Mouse (Mus musculus): ENCODE data around the gene Rps11.
"Not testable (repeated sequence)": the region's sequence is repeated elsewhere in the genome, so short reads cannot be mapped to it uniquely, and the experiment has no call there.

Rps11 gene

DNA sequence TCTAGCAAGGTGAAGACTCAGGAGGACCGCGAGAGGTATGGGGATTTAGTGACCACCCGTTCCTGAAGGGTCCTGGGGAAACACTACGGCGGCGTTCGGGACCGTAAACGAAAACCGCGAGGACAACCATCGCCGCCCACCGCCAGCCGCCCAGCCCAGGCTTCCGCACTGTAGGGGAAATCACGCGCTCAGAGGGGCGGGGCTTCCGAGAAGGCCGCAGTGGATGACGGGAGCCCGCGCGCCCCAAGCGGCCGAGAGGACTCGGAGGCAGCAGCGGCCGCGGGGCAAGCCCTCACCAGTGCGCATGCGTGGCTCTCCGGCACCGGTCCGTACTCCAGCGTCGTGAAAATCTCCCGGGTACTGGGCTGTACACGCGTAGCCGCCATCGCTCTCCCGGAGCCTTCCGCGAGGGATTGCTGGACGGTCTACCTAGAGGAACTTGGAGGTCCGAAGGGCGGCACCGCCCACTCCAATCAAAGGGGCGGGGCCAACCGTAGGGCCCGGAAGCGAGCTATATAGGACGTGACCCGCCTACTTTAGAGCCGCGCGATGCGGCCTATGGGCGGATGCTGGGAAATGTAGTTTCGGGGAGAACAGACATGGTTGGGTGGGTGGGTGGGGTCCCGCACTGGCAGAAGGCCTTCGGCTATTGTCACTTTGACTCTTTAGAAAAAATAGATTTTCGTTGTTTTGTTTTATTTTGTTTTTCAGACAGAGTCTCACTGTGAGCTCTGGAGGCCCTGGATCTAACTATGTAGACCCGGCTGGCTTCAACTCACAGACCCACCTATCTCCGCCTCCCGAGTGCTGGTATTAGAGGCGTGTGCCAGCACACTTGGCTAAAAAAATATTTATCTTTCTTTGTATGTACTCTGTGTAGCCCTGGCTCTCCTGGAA is 30.1 kb upstream of the Rps11 start, which contains the start of the genes Pih1d1 and Aldh16a1:
Gene Pih1d1, plus strand, starts transcription at position 208 of the 897 bp plus-strand sequence.
Gene Aldh16a1, minus strand, starts transcription at position 489 of the 897 bp plus-strand sequence.
- DNase-seq (ENCODE audit: low spot score) = peak; percentile 98

DNA sequence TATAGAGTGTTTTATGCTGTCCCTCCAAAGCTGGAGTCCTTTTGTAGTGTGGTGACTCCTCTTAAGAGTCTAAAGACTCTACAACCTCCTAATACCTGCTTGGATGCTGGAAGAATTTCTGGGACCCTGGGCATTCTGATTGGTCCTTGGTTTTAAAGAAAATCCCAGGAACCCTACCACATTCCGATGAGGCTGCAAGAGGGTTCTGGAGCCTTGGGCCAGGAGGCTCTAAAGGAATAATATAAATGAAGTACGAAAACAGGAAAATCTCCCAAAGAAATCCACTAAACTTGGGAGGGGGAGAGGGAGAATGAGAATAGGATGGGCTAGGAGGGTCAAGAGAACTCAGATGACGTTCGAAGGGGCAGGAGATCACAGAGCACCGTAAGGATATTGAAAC is 29.3 kb upstream of the Rps11 start:
- DNase-seq (ENCODE audit: low spot score) = no peak

DNA sequence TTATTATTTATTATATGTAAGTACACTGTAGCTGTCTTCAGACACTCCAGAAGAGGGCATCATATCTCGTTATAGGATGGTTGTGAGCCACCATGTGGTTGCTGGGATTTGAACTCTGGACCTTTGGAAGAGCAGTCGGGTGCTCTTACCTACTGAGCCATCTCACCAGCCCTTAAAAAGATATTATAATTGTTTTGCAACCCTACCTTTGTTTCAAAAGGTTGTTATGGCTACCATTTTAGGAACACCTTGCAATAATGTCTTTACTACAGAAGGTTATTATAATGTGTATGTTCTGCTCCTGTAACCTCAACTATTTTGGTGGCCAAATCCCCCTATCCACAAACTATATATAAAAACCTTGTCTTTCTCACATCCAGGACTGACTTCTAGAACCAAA is 28.8 kb upstream of the Rps11 start:
- DNase-seq (ENCODE audit: low spot score) = not testable (repeated sequence)

DNA sequence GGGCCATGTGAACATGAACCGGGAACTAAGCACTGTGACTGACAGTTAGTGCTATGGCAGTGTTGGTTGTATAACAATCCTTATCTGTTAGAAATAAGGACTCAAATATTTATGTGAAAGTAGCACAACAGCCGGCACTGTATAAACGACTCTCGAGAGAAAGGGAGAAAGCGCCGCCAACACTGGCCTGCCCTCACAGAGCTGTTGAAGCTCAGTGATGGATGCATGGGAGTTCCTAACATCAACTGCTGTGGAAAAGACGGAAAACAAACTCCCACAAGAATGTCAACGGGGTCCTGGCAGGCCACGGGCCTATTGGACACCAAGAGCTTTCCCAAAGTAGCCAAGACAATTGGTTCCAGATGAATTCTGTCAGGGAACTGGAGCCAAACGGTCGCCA is 27.1 kb upstream of the Rps11 start:
- no peak for DNase-seq (ENCODE audit: low spot score)

DNA sequence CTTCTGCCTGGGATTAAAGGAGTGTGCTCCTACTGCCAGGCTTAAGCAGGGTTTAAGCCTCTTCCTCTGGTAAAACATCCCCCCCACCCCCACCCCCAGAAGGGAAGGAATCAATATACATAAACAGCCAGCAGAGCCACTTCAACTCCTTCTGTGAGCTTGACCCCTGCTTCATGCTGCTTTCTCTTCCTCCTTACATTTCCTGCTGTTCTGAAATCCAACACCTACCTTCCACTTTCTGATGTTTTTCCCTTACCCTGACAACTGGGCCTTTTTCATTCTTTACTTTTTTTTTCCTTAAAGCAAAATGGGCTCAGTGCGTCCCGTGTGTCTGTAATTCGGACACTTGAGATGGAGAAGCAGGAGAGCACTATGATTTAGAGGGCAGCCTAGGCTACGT is 26.1 kb upstream of the Rps11 start:
- no peak for DNase-seq (ENCODE audit: low spot score)

DNA sequence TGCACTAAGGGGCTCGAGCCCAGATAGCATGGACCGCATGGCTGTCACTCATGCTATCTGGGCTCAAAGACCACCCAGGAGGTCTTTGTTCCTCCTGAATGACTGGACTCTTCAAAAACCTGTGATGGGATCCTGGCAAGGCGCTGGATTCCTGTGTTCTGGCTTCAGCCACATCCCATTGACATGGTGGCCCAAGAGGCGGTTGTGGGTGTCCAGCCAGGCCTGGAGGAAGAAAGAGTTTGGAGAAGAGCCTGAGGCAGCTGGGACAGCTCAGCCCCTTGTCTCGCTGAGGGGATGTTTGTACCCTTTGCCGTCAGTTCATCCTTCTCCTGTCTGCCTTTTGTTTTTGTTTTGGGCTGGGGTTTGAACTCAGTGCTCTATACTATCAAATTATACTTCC is 25.3 kb upstream of the Rps11 start:
- no peak for DNase-seq (ENCODE audit: low spot score)

DNA sequence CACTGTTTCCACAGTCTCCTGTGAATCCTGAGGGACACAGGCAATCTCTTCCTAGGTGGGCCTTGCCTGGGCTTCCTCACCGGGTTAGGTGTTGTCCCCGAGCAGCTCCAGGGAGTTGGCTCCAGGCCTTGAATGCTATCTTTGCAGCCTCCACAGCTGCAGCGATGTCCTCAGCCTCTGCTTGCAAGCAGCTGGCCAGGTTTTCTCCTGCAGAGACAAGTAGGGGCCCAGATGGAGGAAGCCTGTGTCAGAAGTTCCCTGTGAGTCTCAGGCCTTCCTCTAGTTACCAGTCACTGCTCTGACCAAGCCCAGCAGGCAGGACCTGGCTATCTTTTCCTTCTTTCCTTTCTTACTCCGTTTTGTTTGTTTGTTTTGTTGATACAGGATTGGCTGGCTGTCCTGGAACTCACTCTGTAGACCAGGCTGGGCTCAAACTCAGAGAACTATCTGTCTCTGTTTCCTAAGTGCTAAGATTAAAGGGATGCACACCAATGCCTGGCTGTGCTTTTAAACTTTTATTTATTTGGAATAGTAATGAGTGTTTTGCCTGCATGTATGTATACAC is 24.4 kb upstream of the Rps11 start:
- no peak for DNase-seq (ENCODE audit: low spot score)

DNA sequence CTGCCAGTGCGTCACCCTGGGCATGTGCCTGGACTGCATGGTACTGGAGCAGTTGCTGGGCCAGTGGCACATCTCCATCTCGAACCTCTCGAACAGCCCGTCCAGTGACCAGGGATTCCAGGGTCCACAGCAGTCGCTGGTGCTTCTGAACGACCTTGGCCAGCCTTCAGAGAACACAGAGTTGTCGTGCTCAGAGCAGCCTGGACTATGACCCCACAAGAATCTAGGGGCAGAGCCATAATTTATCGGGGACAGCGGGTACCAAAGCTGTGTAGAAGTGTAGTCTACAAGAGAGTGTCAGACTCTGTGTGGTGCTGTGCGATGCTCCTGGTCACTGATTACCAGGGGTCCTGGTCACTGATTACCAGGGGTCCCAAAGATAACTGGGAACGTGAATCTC is 23.7 kb upstream of the Rps11 start:
- DNase-seq (ENCODE audit: low spot score) = no peak

DNA sequence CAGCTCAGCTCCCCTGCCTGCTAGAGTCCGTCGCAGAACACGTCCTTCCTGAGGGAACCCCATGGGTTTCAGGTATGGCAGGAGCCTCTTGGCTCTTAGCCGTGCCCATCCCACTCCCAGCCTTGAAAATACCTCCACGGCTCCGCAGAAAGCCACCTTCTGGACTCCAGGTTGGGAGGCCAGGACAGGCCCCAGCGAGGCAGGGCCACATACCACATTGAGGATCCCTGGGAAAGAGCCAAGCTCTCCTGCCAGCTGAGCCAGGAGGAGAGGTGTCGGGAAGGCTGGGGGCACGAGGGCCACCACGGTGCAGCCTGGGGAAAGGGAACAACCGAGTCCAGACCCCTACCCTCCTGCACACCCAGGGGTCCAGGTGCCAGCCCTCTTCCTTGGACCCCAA is 23.0 kb upstream of the Rps11 start:
- DNase-seq (ENCODE audit: low spot score) = no peak

DNA sequence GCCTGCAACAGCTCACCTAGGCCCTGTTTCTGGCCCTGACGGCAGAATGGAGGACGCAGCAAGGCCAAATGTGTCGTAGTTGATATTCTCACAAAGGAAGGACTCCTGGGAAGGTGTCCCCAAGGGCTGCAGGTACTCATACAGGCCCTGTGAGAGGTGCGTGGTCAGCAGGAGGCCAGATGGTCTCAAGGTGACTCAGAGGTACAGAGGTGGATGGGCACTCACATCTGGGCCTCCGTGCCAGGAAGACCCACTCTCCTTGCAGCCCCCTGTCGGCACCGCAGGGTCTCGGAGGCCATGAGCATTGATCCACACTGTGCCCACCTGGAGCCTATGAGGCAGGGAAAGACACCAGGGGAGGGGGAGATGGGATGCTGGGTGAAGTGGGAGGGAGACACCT is 21.2 kb upstream of the Rps11 start:
- no peak for DNase-seq (ENCODE audit: low spot score)

DNA sequence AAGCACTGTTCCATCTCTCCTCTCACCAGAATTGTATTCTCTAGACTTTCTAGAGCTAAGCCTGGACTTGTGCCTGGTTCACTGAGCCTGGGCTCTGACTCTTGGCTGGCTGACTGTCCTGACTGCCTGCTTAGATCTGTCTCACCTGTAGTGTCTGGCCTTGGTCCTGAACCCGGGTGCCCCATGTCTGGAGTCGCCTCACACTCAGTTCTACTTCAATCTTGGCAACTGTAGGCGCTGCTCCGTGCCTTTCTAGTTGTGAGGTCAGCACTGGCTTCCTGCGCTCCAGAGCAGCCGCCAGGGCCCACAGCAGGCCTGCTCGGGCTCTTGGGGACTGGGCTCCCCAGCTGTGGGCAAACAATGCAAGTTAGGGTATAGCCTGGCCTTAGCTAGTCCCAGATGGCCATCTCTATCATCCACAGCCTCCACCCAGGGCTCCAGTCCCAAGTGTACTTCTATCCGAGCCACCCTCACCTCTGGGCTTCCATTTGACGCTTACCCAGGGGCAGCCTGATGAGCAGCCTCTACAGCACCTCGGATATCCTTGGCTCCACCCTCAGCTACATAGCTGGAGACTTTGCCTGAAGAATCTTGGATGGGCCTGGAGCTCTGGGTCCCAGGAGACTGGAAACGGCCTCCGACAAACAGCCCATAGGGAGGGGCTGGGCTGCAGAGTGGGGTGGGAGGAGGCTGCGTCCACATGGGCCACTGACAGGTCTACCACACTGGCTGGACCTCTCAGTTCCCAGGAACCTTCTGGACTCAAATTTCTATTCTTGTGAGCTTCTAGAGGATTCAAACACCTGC is 20.3 kb upstream of the Rps11 start:
- DNase-seq (ENCODE audit: low spot score) = no peak

DNA sequence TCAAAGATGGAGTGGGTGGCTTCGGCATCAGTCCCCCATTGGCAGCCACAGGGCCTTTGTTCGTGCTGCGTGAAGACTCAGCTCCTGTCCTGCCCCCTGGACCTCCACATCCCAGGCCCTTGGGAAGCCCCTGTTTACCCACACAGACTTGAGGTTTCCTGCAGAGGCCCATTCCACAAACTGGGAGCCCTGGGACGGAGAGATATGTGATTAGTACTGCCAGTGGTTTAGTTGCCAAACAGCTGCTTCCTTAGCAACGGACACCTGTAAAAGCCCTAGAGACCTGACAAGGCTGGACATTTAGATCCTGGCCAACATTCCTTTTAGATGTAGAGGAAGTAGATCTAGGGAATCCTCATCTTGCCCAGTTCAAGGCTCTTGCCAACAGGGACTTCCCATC is 17.7 kb upstream of the Rps11 start:
- no peak for DNase-seq (ENCODE audit: low spot score)

DNA sequence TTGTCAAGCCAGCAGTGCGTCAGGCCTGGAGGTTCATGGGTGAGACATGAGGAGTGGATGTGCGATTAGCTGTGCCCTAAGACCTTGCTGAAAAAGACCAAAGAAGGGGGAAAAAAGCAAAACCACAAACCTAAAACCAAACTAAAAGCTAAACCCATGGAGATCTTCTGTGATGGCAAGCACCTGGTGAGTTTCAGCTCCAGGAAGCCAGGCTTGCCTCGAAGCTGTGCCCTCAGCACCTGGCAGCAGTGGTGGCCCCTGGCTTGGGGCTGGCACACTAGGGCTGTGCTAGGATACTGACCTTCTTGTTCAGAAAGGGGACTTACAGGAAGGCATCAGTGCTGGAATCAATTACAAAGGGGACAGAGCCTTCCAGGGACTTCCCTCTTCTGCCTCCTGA is 17.1 kb upstream of the Rps11 start:
- DNase-seq (ENCODE audit: low spot score) = no peak

DNA sequence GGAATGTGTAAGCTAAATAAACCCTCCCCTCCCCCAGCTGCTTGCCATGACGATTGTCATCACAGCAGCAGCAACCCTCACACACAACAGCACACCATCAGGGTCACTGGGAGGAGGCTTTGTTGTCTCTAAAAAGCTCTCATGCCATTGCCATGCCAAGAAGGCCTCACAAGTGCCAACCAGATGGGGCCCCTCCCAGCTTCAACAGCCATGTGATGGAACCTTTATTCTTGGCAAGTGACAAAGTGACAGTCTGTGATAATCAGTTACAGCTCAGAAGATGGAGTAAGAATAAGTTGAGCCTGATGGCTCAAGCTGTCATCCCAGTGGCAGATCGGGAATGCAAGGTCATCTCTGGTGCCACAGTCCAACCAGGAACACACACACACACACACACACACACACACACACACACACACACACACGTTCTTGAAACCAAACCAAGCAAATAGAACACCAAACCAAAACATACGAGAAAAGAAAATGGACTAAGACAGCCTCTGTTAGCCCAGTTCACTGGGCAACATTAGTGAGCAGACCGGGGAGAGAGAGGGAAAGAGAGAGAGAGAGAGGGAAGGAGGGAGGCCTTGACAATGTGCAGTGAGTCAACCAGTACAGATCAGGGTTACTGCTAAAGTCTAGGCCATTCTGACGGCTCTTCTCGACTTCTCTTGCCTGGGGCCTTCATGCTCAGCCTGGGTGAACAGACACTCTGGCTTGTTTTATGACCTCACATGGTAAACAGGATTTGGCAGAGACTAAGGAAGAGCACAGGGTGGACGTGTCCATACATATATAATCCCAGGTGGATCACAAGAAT is 15.9 kb upstream of the Rps11 start:
- no peak for DNase-seq (ENCODE audit: low spot score)

DNA sequence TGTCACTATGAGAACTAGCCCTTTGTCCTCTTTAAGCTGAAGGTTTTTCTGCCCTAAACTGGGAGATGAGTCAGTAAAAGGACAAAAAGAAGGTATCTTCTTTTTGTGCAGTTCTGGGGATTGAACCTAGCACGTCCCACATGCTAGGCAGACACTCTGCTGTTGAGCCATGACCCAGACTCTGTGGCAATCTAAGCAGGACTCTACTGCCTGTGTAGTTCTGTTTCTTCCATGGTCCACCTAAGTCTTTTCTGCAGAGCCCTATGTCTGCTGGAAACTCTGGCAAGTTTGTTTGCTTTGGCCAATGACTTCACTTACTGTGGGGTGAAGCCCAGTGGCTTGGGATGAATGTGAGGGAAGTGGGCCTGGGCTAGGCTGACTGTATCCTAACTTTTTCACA is 14.2 kb upstream of the Rps11 start:
- no peak for DNase-seq (ENCODE audit: low spot score)

DNA sequence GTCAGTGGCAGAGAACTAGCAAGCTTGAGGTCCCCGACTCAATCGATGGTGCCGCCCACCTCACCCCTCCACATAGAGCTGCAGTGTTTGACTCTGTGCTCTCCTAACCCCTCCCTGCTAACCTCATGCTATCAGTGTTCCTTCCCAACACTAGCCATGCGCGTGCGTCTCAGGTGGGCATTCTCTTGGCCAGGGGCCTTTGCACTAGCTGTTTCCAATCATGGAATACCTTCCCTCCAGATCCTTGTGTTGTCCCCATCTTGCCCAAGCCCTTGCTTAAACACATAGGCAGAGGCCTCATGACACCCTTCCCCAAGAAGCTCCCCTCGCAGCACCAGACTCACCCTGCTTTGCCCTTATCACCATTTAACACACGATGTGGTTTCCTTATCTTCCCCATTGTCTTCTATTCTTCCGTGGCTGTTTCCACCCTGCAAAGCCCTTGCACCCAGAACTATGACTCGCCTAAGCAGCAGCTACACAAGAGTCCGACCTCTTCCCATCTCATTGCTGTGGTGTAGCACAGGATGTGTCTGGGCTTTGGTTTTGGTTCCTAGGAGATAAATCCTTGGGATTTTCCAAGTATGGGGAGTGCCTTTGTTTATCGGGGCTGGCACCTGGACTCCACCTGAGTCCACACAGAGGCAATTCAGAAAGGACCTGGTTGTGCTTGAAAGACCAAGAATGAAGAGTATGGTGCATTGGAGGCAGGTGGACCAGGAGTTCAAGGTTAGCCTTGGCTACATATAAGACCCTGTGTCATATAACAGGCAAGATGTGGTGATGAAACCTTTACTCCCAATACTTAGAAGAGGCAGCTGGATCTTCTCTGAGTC is 13.2 kb upstream of the Rps11 start:
- DNase-seq (ENCODE audit: low spot score) = no peak

DNA sequence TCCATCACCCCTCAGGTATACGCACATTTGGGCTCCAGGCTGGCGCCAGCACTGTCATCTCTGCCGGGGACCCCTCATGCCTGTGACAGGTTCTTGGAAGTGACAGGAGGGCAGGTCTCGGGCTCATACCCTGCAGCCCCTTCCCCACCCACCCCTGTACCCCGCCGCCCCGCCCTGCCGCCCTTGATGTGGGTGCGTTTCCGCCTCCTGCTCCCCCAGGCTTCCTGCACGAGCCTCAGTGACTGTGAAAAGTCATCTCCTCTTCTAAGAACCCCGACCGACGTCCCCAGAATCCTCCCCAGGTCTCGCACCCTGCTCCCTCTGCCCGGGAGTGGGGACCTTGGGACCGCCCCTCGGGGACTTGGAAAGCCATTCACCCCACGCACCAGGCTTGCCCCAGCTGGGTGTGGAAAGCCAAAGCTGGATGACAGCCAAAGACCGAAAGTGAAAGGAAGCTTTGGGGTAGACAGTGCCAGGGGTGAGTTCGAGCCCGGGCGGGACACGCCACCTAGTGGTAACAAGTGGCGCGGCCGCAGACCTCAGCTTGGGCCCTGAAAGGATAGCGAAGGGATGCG is 11.8 kb upstream of the Rps11 start, which contains the start of the genes Gm45713 and Flt3l:
Gene Gm45713, minus strand, starts transcription at position 239 of the 575 bp plus-strand sequence.
Gene Flt3l, minus strand, starts transcription at position 440 of the 575 bp plus-strand sequence.
- DNase-seq (ENCODE audit: low spot score) = peak; percentile 91

DNA sequence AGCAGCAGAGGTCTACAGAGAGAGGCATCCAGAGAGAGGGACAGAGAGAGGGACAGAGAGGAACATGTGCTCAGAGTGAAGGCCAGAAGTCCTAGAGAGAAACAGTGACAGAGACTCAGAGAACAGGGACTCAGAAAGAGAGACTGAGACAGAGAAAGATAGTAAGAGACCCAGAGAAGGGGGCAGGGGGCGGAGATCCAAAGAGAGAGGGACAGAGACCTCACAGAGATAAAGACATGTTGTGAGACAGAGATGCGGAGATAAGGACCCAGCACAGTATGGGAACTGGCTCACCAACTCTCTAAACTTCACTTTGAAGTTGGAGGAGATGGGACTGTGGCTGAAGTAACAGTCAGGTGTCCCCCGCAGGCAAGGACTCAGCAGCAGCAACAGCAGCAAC is 11.1 kb upstream of the Rps11 start:
- no peak for DNase-seq (ENCODE audit: low spot score)

DNA sequence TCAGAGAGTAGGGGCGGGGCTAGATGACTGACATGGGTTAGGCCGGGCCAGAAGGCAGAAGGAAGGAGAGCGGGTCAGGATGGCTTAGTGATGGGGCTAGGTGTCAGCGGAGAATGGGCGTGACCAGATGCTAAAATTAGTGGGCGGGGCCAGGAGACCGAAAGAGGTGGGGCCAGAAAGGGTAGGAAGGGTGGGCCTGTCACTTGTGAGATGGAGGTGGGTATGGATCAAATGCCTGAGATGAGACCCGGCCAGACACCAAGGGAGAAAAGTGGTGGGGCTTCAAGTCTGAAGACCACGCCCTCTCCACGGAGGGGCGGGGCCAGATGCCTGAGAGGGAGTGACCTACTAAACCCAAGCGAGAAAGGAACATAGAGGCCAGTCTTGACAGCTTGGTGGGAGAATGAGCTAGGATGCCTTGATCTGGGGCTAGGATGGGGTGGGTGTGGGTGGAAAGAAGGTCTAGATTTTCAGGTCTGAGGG is 10.3 kb upstream of the Rps11 start:
- no peak for DNase-seq (ENCODE audit: low spot score)

DNA sequence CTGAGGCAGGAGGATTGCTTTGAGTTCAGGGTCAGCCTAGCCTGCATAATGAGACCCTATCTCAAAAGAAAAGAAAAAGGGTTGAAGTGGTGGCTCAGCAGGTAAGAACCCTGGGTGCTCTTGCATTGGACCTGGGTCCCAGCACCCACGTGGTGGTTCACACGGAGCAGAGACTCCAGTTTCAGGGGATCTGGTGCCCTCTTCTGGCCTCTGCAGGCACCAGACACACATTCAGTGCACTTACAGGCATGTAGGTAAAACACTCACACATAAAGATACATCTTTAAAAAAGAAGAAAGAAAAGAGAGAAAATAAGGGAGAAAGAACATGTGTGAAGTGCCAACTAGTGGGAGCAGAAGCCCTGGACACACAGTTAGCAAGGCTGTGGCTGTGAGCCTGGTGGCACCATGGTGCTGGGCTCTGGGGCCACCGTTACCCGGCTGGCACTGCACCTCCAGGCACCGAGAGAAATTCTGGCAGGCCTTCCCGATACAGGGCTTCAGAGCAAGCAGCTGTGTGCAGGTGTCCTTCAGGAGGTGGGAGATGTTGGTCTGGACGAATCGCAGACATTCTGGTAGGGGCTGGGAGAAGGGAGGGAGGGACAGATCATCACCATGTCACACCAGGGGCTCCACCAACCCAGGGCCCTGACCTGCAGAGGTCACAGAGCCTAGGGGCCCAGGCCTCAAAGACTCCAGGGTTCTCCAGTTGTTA is 9.4 kb upstream of the Rps11 start:
- no peak for DNase-seq (ENCODE audit: low spot score)
